Mouse (Mus musculus): ENCODE data around the gene Ttc7b.

Ttc7b gene

DNA sequence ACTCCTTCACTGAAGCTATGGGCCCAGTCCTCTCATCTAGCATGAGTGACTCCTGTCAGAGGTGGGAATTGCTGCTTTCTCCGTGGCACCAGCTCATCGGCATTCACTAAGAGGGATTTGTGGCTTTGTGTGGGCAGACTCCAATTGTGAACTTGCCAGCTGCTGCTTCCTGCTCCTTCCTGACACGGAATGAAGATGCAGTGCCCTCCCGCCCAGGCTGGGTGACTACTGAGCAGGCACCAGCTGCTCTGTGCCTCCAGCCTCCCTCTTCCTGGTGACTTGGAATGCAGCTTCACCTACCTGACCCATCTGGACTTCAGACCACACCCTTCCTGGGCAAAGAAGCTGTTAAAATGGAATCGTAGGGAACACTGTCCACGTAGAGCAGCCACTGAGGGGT lies 257.8 kb downstream of the Ttc7b start:
- DNase-seq, result no peak

DNA sequence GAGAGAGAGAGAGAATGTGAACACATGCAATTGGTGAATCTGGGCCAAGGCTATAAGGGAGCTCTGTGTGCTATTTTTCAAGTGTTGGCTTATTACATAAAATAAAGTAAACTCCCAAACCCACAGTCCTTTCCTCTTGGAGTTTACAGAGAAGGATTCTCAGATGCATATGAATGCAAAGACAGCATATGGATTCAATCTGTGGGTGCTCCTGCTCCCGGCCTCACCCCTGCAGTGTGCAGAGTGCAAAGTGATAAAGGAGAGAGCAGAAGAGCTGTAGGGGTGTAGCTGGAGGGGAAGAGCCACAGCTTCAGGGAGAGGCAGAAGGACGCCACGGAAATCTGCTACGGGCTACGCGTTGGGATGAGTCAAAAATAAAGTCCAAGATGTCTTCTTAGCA lies 258.9 kb downstream of the Ttc7b start:
- DNase-seq, result no peak

DNA sequence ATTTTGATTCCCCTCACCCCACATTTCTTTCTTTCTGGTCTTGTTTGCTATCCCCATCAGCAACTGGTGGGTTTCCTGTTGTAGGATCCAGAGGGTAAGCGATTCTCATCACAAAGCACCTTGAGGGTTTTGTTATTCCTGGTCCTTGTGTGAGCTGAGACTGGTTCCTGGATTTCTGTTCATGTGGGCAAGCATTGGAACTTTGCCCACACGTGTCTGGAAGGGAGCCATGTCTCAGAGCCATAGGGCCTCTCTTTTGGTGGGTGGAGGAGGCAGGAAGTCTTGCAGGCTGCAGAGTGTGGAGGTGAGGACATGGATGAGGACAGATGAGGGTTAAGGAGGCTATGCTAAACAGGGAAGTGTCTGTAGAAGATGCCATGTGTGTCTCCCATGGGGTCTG lies 260.5 kb downstream of the Ttc7b start:
- no peak for DNase-seq

DNA sequence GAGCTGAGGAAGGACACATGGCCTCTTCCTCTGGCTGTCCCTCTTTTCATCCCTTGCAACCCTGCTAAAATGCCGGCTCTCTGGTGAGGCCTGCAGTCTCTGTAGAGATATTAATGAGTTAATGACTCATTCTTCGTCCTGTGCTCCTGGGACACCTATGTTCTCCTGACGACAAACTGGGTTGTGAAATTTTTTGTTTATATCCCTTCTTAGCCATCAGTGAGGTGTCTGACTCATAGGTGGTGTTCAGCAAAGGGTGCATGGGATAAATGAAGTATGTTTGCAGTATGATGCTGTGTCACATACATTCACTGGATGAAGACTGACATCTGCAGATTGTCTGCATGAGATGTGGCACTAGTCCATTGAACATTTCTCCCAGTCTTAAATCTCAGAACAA lies 262.8 kb downstream of the Ttc7b start:
- DNase-seq, result no peak

DNA sequence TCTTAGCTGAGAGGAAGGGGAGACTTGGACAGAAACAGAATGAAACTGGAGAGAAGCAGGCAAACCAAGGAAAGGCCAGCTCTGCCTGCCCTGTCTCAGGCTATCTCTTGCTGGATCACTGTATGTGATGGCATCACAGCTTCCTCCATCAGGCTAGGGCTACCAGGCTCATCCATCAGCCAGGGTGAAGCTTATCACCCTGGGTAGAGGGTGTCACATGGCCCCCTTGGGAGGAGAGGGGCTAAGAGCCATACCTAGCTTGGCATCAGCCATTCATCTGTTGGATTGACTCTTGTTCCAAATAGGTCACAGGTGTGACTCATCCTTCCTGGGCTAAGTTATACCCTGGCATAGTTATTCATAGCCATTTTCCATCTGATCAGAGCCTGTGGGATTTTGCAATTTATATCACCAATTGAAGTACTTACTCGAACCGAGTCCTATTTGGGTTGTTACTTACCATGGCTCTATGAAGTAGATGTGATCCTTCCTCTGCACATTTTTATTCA lies 265.1 kb downstream of the Ttc7b start:
- DNase-seq, result no peak

DNA sequence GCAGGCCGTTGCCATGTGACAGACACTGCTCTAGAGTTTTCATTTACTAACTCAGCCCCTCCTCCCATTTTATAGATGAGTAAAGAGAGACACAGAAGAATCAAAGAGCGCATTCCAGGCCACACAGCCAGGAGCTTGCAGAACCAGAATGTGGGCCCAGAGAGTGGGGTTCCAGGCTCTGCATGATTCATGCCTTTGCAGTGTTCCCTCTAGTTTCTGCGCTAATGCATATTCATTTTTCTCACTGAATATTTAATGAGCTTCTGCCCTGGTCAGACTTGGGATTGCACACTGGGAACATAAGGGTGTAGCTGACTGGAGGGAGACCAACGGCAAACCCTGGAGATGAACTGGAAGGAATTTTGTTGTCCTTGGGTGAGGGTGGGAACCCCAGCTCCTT lies 266.2 kb downstream of the Ttc7b start:
- DNase-seq, result no peak
